Mouse (Mus musculus) limb, embryonic 15.5 days (tissue): Measurements from ENCODE around the gene Hdgf. TPM values are rescaled to one million over a fixed set of nuclear protein-coding genes. Genes with fewer than 3 reads are reported as not detected.

Experiments used
- polyA plus RNA-seq: library from polyadenylated mRNA; unstranded; fragments of >200 nt; fragmentation: Nextera tagmentation; extraction: Ambion mirVana; gene quantifications from 2 replicates; pipeline ENCODE4 v1.2.1, GENCODE M21; 2015

The Hdgf gene
- polyA plus RNA-seq, 1 experiment from 2014 or later, result 241 TPM

Other genes starting within 250 kb of the Hdgf start
- gene Lrrc71, start 157.7 kb upstream of the Hdgf start, polyA plus RNA-seq, result 0.36 and 0.59 TPM in 2 replicates
- gene Ntrk1, start 111.2 kb upstream of the Hdgf start, polyA plus RNA-seq, result 0.48 and 0.76 TPM in 2 replicates
- 0.19 and 0.36 TPM in 2 replicates for gene Insrr, start 109.4 kb upstream of the Hdgf start, polyA plus RNA-seq
- gene Pear1, start 82.0 kb upstream of the Hdgf start, polyA plus RNA-seq, result 24.6 and 25.7 TPM in 2 replicates
- 0.05 TPM in 1 of 2 replicates, not detected in the other for gene Sh2d2a, start 59.6 kb upstream of the Hdgf start, polyA plus RNA-seq
- 13.1 and 15.0 TPM in 2 replicates for gene Prcc, start 20.7 kb upstream of the Hdgf start, polyA plus RNA-seq
- 62.9 and 64.3 TPM in 2 replicates for gene Mrpl24, start 13.2 kb downstream of the Hdgf start, polyA plus RNA-seq
- gene Isg20l2, start 24.0 kb downstream of the Hdgf start, polyA plus RNA-seq, result 48.5 and 56.0 TPM in 2 replicates
- gene Rrnad1, start 24.4 kb downstream of the Hdgf start, polyA plus RNA-seq, result 18.4 and 18.5 TPM in 2 replicates
- 249 and 274 TPM in 2 replicates for gene Crabp2, start 42.3 kb downstream of the Hdgf start, polyA plus RNA-seq
- 26.6 and 37.2 TPM in 2 replicates for gene Nes, start 64.8 kb downstream of the Hdgf start, polyA plus RNA-seq
- 0.72 and 1.1 TPM in 2 replicates for gene Bcan, start 93.9 kb downstream of the Hdgf start, polyA plus RNA-seq
- gene Hapln2, start 121.3 kb downstream of the Hdgf start, polyA plus RNA-seq, result not detected in 2 replicates
- gene Gpatch4, start 136.8 kb downstream of the Hdgf start, polyA plus RNA-seq, result 29.4 and 32.6 TPM in 2 replicates
- gene Naxe, start 152.2 kb downstream of the Hdgf start, polyA plus RNA-seq, result 184 and 193 TPM in 2 replicates
- gene Ttc24, start 172.0 kb downstream of the Hdgf start, polyA plus RNA-seq, result not detected in 2 replicates
- gene Iqgap3, start 175.7 kb downstream of the Hdgf start, polyA plus RNA-seq, result 17.6 and 17.8 TPM in 2 replicates
- 23.3 and 29.8 TPM in 2 replicates for gene Mef2d, start 236.1 kb downstream of the Hdgf start, polyA plus RNA-seq